Mouse (Mus musculus) forebrain, embryonic 14.5 days (tissue): Measurements from ENCODE around the gene Rhebl1. TPM values are rescaled to one million over a fixed set of nuclear protein-coding genes. Genes with fewer than 3 reads are reported as not detected.

Experiments
- ATAC-seq: fragments of 200-750 bp; cut with Nextera tagmentation; 2 replicates; pipeline ENCODE4 v1.8.0; 2017; ENCODE audit warnings: mild to moderate bottlenecking, moderate library complexity
- DNase-seq: peaks from one replicate; pipeline ENCODE4 v3.0.0-alpha.2; 2015; ENCODE audit warnings: low spot score
- H3K27ac ChIP-seq: fragments of 300-500 bp; sonication (generic); 2 replicates; pipeline ENCODE4 v1.5.1; 2014; ENCODE audit warnings: low read depth, mild to moderate bottlenecking, control low read depth, low read length, moderate library complexity
- H3K27me3 ChIP-seq: fragments of 300-500 bp; sonication (generic); replicated peaks from 2 replicates; pipeline ENCODE4 v1.6.1; 2014; ENCODE audit warnings: low read length, control low read depth, mixed read lengths; ENCODE audit not compliant: control insufficient read depth, insufficient read depth
- H3K36me3 ChIP-seq: fragments of 300-500 bp; sonication (generic); 2 replicates; pipeline ENCODE4 v1.6.1; 2014; ENCODE audit warnings: low read length, control low read depth; ENCODE audit not compliant: control insufficient read depth, insufficient read depth
- H3K4me1 ChIP-seq: fragments of 300-500 bp; sonication (generic); 2 replicates; pipeline ENCODE4 v1.6.1; 2014; ENCODE audit warnings: antibody characterized with exemption, low read length, control low read depth; ENCODE audit not compliant: control insufficient read depth, insufficient read depth
- H3K4me2 ChIP-seq: fragments of 300-500 bp; sonication (generic); 2 replicates; pipeline ENCODE4 v1.6.1; 2014; ENCODE audit warnings: mild to moderate bottlenecking, control low read depth, low read length
- H3K4me3 ChIP-seq: fragments of 300-500 bp; sonication (generic); 2 replicates; pipeline ENCODE4 v1.5.1; 2014; ENCODE audit warnings: low read depth, low read length, control low read depth
- H3K9ac ChIP-seq: fragments of 300-500 bp; sonication (generic); 2 replicates; pipeline ENCODE4 v1.6.1; 2014; ENCODE audit warnings: mild to moderate bottlenecking, low read length, control low read depth, moderate library complexity
- H3K9me3 ChIP-seq: fragments of 300-500 bp; sonication (generic); replicated peaks from 2 replicates; pipeline ENCODE4 v1.6.1; 2016; ENCODE audit warnings: low read length, control low read depth, mixed read lengths; ENCODE audit not compliant: control insufficient read depth
- WGBS: fragments of 180-500 bp; shearing (Covaris S2); extraction: QIAGEN DNeasy Blood & Tissue Kit; methylation state at CpG from one replicate; pipeline ENCODE4 v1.1.7; 2014; 5-methylcytosine and 5-hydroxymethylcytosine counted together
- polyA plus RNA-seq: library from polyadenylated mRNA; unstranded; fragments of >200 nt; fragmentation: Nextera tagmentation; extraction: Ambion mirVana; gene quantifications from 2 replicates; pipeline ENCODE4 v1.2.1, GENCODE M21; 2014

The Rhebl1 gene
- polyA plus RNA-seq, 1 experiment from 2014 or later = 30.3 TPM

- Histone ChIP-seq H3K4me2 (peak overlapping the region; percentile 99), H3K4me3 (peak overlapping the region; percentile 99), H3K4me1 (peaks cover 27% of the 10 kb centered on the region), H3K9ac (peak overlapping the region; percentile 99), H3K9me3 (no peaks in the 10 kb centered on the region), H3K27ac (peak overlapping the region; percentile 98; the same call in 1 of the 2 replicates), H3K27me3 (no peaks in the 10 kb centered on the region), H3K36me3 (peaks cover 13% of the 10 kb centered on the region)
- DNase-seq (no peak), ATAC-seq (no peak)
- WGBS = under 1% methylated on average over 15 of the region's 16 CpGs
Observed at GRCm38 (mm10) chr15:98870179-98871069, 23.9 kb downstream of the Rhebl1 start.

DNA sequence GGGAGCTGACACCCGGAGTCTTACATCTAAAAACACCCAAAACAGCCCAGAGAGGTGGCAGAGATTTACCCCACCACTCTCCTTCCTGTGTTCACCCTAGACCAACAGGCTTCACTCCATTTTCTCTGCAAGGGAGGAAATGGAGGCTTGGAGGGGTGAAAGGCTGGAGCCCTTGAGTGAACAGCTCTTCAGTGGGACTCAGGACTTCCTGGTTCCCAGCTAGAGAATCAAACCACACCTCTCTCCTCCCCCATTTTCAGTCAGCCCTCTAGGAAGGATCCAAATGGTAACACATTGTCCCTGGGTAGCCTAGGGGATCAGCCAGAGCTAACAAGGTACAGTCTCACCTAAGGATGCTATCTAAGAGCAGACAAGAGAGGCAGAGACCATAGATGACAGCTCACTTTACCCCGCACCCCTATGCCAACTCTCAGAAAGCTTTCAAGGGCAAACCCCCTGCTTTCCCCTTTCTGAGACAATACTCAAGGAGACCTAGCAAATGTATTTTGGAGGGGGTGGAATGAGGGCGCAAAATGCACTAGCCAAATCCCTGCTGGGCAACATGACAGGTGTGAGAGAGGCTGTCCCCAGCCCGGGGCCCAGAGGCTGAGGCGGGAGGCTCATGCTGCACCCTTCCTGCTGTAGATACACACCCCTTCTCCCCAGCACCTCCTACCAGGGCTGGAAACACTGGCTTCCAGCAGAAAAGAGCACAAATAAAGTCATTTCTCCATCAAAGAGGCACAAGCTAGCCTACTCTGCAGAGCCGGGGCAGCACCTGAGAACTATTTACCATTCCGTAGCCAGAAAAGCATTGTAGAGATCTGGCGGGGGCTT, 24.8 kb downstream of the Rhebl1 start:
- peak overlapping the region; percentile 99 for H3K9ac ChIP-seq
- H3K4me2 ChIP-seq = peak overlapping the region; percentile 99
- H3K36me3 ChIP-seq = peaks cover 22% of the 10 kb centered on the region
- peak overlapping the region; percentile 99 for H3K4me3 ChIP-seq
- H3K4me1 ChIP-seq = peaks cover 27% of the 10 kb centered on the region
- DNase-seq (no peak), ATAC-seq (no peak)
- no peak overlapping the region for H3K27ac ChIP-seq
- 12% methylated on average over 8 of the region's 8 CpGs for WGBS
- H3K27me3 ChIP-seq = no peaks in the 10 kb centered on the region
- no peaks in the 10 kb centered on the region for H3K9me3 ChIP-seq

GRCm38 (mm10) chr15:98868346-98869063, 25.8 kb downstream of the Rhebl1 start:
- Histone ChIP-seq H3K4me2 (peak overlapping the region; percentile 99), H3K4me3 (peak overlapping the region; percentile 99), H3K9ac (peak overlapping the region; percentile 99), H3K4me1 (peaks cover 27% of the 10 kb centered on the region), H3K36me3 (peaks cover 32% of the 10 kb centered on the region), H3K27ac (no peak overlapping the region), H3K9me3 (no peaks in the 10 kb centered on the region), H3K27me3 (no peaks in the 10 kb centered on the region)
- DNase-seq (no peak), ATAC-seq (no peak)
- 37% methylated on average over 11 of the region's 11 CpGs for WGBS

DNA sequence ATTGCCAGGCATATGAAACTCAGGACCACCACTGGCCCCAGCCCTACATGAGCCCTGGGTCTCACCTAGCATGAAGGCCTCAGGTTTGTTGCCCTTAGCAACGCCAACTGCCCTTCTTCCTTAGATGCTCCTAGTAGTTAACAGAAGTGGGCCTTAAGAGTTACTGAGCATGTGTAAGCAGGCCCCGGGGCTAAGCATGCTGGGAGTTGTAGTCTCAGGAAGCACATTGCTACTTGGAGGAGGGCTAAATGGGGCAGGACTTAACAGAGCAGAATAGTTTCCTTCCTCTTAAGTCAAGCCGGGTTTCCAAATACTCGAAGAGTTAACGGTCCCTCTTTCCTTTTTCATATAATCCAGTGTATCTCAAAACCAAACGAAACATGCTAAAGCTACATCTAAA, 27.0 kb downstream of the Rhebl1 start:
- ATAC-seq = no peak
- peaks cover 24% of the 10 kb centered on the region for H3K4me1 ChIP-seq
- no peak overlapping the region for H3K27ac ChIP-seq
- peak; percentile 66 for DNase-seq
- peaks cover 44% of the 10 kb centered on the region for H3K36me3 ChIP-seq
- H3K9me3 ChIP-seq = no peaks in the 10 kb centered on the region
- no peak overlapping the region for H3K4me3 ChIP-seq
- H3K4me2 ChIP-seq = peak overlapping the region; percentile 99
- WGBS = 77% methylated on average over 6 of the region's 6 CpGs
- H3K27me3 ChIP-seq = no peaks in the 10 kb centered on the region
- no peak overlapping the region for H3K9ac ChIP-seq

DNA sequence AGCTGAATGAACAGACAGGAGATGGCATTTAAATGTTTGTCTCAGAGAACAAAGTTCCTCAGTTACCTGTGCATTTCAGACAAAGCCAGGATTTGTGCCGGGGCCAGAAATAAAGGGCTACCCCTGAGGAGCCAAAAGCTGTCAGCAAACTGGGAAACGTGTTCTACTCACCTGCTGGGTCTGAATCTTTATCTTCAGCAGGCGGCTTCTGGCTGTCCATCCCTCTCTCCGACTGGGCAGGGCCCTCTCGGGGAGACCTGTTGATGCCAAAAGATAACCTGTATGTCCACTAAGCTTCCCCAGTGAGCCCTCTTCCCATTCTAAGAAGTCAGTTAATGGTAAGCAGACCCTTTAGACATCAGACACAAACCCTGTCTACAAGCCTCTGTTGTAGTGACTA, 27.8 kb downstream of the Rhebl1 start:
- Histone ChIP-seq H3K4me3 (no peak overlapping the region), H3K9me3 (no peaks in the 10 kb centered on the region), H3K27ac (no peak overlapping the region), H3K36me3 (peaks cover 52% of the 10 kb centered on the region), H3K4me2 (no peak overlapping the region), H3K4me1 (peaks cover 24% of the 10 kb centered on the region), H3K9ac (no peak overlapping the region), H3K27me3 (no peaks in the 10 kb centered on the region)
- 84% methylated on average over 5 of the region's 5 CpGs for WGBS
- DNase-seq = no peak
- ATAC-seq = no peak

GRCm38 (mm10) chr15:98865771-98866170, 28.6 kb downstream of the Rhebl1 start:
- no peak overlapping the region for H3K9ac ChIP-seq
- no peak overlapping the region for H3K27ac ChIP-seq
- ATAC-seq (no peak), DNase-seq (no peak)
- no peak overlapping the region for H3K4me3 ChIP-seq
- no peak overlapping the region for H3K4me2 ChIP-seq
- no peaks in the 10 kb centered on the region for H3K27me3 ChIP-seq
- peaks cover 24% of the 10 kb centered on the region for H3K4me1 ChIP-seq
- WGBS = 90% methylated on average over 8 of the region's 8 CpGs
- no peaks in the 10 kb centered on the region for H3K9me3 ChIP-seq
- peaks cover 59% of the 10 kb centered on the region for H3K36me3 ChIP-seq

DNA sequence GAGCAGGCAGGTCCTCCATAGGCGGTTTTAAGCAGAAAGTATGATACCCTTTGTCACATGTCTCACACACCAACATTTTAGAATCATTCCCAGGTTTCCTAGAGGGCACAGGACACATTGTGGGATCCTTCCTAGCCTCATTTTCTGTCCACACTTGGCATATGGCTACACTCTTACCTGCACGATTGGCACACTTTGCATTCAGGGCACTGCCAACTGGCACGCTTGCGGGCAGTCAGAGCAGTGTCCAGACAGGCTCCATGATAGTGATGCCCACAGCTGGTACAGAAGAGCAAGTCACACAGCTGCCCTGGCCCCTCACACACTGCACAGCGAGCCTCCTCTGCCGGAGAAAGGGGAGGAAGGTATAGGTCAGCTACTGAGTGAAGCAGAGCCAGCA, 29.4 kb downstream of the Rhebl1 start:
- H3K4me1 ChIP-seq = peaks cover 24% of the 10 kb centered on the region

DNA sequence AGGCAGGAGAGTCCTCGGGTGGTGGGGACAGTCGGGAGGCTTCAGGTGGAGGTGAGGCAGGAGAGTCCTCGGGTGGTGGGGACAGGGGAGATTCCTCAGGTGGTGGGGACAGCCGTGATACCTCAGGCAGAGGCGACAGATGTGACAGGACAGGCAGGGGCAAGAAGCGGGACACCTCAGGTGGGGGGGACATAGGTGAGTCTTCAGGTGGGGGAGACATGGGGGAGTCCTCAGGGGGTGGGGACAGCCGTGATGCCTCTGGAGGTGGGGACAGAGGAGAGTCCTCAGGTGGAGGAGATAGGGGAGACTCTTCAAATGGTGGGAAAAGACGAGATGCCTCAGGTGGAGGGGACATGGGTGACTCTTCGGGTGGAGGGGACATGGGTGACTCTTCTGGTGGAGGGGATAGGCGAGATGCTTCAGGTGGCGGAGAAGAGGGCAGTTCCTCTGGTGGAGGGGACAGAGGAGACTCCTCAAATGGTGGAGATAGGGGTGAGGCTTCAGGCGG, 30.8 kb downstream of the Rhebl1 start:
- Histone ChIP-seq H3K27me3 (no peaks in the 10 kb centered on the region), H3K27ac (no peak overlapping the region), H3K9me3 (no peaks in the 10 kb centered on the region), H3K4me3 (no peak overlapping the region), H3K4me2 (no peak overlapping the region), H3K9ac (no peak overlapping the region), H3K4me1 (peaks cover 10% of the 10 kb centered on the region), H3K36me3 (peaks cover 82% of the 10 kb centered on the region)
- DNase-seq = no peak
- ATAC-seq = no peak
- 89% methylated on average over 12 of the region's 12 CpGs for whole genome bisulfite sequencing

More for the DNA sequence above, 29.4 kb downstream of the Rhebl1 start:
- Histone ChIP-seq H3K4me3 (no peak overlapping the region), H3K27me3 (no peaks in the 10 kb centered on the region), H3K27ac (no peak overlapping the region), H3K4me2 (no peak overlapping the region), H3K9ac (no peak overlapping the region), H3K9me3 (no peaks in the 10 kb centered on the region), H3K36me3 (peaks cover 68% of the 10 kb centered on the region)
- WGBS = 92% methylated on average over 6 of the region's 6 CpGs
- ATAC-seq (no peak), DNase-seq (no peak)
